Mouse (Mus musculus) 416B (cell line): Measurements from ENCODE around the gene Dnah9.

Experiments used
- DNase-seq: peaks from one replicate; pipeline ENCODE4 v3.0.0; 2011; ENCODE audit warnings: low read depth

Dnah9 gene

DNA sequence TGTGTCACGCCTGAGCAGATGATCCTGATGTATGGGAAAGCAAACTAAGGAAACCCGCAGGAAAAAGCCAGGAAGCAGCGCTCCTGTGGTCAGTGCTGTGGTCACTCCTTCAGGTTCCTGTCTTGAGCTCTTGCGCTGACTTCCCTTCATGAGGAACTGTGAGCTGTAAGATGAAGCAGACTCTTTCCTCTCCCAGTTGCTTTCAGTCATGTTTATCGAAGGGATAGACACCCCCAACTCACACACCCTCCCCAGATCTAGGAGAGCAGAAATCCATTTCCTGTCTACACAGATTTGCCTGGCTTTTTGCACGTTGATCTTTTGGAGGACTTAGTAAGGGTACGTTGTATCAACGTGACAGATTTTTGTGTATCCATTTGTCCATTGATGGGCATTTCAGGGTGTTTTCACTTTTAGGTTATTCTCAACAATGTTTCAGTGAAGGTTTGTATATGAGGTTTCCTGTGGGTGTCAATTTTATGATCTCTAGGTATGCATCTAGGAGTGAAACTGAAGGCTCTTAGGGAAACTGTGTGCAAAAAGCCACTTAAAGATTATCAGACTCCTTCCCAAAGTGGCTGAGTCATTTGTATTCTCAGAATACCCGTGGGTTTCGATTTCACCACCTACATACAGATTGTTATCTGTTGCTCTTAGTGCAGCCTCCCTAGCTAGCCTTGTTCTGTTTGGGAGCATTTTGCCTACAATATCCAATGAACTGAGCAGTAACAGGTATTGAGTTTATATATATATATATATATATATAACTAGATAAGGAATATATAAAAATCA, 373.7 kb downstream of the Dnah9 start:
- peak; percentile 84 for DNase-seq

DNA sequence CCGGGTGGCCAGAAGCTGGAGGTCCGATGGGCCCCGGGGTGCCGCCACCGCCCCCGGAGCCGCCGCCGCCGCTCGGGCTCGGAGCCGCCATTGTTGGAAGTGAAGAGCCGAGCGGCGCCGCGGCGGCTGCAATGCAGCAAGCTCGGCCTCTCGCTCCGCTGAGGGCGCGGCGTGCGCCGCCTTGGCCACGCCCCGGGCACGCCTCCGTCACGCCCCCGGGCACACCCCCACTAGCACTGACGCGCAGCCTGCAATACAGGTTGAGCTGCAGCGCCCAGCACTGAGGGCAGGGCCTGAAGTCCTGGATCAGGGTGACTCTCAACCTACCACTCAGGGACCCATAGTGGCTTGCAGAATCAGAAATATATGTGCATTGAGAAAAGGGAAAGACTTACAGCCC, 380.2 kb downstream of the Dnah9 start, which contains the start of gene Map2k4:
TSS of gene Map2k4 (minus strand) at position 144 of the 400 bp plus-strand sequence.
- DNase-seq, result peak; percentile 91

DNA sequence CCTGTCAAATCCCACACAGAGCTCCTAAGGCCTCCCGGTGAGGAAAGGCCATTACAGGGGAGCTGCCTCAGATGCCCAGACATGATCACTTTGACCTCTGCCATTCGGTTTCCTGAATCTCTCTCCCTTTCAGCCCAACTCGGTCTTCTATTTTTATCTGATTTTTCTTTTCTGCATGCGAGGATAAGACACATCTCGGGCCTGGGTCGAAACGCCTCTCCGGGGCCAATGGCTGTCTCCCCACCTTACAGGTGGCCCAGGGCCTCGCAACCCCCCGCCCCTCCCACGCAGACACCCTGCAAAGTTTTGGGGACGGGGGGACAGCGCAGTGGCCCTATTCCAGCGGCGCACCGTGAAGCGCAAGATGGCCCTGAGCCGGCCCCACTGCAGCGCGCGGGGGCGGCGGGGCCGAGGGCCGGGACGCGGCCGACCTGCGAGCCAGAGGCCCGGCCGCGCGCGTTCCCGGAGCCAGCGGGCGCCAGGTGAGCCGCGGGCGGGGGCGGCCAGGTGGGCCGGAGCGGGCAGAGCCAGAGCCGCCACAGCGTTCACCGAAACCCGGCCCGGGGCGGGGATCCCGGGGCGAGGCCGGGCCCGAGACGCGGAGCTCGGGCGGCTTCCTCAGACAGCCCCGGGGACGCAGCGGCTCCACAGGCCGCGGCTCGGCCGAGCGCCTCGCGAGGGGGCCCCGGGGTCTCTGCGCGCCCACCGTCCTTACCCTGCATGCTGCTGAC, 380.8 kb downstream of the Dnah9 start:
- DNase-seq, result peak; percentile 44

DNA sequence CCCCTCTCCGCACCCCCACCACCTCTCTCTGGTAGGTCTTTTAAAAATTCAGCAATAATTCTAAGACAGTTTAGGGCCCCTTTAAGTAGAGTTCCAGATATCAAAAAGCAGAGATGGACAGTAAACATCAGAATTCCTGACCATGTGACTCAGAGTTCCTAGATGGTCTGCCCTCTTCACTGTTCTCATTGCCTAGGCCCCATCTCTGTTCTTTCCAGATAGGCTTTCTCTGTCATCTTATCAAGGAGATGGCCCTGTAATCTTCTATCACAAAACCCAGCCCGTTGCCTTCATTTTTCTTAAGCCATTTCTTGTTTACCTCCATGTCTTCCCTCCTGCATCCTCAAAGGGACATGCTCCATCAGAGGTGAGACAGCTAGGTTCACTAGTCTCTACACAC, 382.2 kb downstream of the Dnah9 start:
- DNase-seq, result no peak

DNA sequence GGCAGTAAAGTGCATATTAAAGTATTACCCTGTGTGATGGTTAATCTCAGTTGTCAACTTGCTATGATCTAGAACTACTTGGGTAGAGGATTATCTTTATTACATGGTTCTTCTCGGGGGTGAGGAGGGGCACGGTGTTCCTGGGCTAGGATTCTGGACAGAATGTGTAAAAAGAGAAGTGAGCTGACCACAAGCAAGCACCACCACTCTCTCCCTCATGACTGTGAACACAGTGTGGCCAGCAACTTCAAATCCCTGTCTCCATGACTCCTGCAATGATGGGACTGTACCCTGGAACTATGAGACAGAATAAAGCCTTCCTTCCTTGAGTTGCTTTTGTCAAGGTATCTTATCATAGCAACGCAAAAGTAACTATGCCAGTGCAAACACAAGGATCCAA, 386.8 kb downstream of the Dnah9 start:
- no peak for DNase-seq
